Mouse (Mus musculus) kidney, postnatal 10 days (tissue): ENCODE data around the gene Tmem262.

Experiments used
- DNase-seq: peaks from one replicate; pipeline ENCODE4 v3.0.0; 2021; ENCODE audit warnings: mixed read lengths

The Tmem262 gene

DNA sequence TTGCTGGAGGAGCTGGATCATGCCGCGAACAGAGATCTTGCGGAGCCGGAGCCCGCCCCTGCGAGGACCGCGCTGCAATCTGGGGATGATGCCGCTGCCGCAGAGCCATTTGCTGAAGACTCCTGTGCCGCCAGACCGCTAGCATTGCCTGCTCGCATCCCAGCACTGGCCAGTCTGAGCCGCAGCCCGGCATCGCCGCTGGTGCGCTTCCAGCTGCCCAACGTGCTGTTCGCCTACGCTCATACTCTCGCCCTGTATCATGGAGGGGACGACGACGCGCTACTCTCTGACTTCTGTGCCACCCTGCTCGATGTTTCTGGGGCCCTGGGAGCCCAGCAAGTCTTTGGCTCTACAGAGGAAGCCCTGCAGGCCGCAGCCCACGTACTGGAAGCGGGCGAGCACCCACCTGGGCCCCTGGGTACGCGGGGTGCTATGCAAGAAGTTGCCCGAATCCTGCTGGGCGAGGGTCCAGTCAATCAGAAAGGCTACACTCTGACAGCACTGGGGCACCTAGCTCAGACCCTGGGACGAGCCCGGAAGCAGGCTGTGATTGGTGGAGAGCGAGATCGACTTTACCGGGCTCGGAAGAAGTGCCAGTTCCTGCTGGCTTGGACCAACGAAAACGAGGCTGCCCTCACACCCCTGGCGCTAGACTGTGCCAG is 18.1 kb upstream of the Tmem262 start:
- peak; percentile 73 for DNase-seq

DNA sequence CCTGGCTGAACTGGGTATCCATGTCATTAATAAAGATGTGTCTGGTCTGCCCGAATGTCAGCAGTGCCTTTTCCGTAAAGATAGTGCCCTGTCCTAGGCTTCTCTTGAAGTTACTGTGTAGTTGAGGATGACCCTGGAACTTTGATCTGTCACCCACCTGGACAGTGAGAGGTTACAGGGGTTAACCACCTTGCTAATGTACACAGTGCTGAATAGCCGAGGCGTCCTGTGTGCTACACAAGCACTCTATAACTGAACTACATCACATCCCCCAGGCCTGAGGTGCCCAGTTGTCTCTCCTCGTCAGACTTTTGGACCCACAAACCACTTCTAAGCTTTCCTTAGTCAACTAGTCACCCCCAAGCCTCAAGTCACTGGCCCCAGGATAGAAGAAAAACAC is 17.4 kb upstream of the Tmem262 start:
- no peak for DNase-seq

DNA sequence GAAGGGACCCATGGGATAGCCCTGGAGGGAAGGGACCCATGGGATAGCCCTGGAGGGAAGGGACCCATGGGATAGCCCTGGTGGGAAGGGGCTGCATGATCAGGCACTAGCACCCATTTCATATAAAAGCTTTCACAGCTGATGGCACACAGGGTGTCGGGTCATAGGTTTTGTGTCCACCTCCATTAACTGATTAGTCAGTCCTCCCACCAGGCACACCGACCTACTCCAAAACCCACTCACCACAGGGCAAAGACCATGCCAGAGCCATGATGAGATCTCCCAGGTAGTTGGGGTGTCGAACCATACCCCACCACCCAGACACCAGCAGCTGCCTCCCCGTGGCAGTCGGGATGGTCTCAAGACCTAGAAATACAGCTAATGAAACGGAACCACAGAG is 16.8 kb upstream of the Tmem262 start:
- DNase-seq, result no peak

DNA sequence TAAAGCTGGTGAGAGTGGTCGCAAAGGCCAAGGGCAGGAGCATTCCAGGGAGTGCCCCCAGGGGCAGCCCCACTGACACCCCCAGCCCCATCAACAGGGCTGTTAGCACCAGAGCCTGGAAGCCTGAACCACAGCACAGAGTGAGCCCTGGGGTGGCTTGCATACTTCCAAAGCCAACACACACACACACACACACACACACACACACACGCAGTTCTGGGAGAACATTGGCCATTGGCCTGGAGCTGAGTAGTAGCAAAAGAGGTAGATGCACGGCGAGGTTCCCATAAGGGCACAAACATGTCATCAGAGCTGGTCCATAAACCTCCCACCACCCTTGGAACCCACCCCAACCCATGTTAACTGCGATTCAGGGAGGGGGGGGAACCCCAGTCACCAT is 13.3 kb upstream of the Tmem262 start:
- DNase-seq, result no peak

DNA sequence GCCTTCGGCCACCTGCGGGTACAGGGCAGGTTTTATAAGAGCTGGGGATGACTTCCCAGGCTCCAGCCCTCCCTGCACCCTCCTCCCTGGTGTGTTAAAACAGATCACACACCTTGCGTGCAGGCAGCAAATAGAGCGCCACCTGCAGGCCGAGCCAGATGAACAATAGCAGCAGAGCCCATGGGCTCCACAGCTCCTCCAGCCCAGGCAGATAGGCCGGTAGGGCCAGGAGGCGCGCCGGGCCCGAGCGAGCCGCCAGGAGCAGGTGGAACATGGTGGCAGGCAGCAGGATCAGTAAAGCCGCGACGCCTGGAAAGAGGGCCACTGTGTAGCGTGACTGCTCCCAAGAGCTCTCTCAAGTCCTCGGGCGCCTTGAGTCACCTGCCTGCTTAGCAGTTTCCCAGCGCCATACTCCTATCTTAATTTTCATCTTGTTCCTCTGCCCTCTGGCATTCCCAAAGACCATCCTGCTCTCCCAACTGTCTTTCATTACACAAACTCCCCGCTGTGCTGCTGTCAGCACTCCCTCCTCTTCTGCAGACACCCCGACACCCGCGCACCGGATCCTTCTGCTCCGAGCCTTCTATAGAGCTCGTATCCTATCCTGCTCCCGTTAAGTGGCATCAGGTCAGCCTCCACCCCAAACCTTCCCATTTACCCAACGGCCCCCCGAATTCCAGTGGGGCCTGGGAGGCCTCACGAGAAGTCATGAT is 12.7 kb upstream of the Tmem262 start:
- DNase-seq, result peak; percentile 89

DNA sequence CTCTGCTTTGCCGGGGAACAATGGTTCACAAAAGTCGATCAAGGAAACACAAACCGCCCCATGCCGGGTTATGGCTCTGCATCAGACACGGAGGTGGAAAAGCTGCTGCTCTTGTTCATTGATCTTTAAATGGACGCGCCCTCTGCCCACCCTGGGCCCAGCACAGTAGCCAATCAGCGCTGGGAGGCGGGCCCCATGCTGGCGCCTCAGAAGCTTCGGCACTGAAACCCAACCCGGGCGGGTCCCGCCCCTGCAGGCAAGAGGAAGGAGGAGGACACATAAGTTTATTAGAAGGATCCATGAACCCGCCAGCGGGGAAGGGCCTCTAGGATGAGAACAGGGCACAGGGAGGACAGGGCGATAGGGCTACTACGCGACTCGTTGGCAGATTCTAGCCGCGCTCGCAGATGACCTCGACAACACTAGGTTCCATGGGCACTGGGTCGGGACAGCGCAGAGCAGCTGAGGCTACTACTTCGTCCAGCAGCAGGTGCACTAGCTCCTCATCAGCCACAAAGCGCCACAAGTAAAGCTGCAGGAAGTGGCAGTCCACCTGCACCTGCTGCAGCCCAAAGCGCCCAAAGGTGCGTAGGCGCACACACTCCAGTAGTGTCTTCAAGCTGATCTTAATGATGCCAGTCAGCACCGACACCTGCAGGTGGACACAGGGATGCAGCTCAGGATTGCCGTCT is 12.0 kb upstream of the Tmem262 start, which contains the start of gene Tm7sf2:
Gene Tm7sf2, minus strand, starts transcription at position 650 of the 692 bp plus-strand sequence.
- peak; percentile 95 for DNase-seq

DNA sequence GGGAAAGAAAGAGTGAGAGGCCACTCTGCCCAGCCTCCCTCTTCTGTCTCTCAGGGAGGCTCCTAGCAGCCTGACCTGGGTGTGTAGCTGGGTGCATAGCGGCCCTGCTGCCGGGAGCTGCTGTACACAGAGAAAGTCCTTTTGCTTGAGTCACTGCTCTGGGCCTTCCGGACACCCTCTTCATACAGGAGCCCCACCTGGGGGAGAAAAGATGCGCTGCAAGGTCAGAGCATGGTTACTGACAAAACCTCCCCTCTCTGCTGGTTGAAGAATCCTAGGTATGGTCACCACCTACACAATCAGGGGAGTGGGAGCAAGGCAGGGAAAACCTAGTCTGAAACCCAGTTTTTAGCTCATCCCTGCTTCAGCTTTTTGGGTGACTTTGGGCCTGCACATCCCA is 10.9 kb upstream of the Tmem262 start:
- DNase-seq, result no peak

DNA sequence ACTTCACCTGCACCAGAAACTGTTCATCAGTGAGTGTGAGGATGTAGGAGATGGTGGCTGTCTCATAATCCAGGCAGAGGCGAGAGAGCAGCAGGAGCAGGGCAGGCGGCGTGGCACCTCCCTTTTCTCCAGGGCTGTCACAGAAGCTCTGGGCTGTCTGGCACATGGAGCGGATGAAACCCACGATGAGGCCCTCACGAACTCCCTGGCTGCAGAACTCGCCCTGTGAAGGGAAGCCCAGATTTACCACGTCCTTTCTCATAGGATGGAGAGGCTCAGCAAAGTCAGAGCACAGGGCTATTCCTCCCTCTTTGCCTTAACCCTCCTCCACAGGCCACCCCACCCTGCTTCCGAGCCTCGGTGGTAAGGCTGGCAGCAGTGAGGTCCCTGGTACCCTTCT is 10.0 kb upstream of the Tmem262 start:
- DNase-seq, result no peak

DNA sequence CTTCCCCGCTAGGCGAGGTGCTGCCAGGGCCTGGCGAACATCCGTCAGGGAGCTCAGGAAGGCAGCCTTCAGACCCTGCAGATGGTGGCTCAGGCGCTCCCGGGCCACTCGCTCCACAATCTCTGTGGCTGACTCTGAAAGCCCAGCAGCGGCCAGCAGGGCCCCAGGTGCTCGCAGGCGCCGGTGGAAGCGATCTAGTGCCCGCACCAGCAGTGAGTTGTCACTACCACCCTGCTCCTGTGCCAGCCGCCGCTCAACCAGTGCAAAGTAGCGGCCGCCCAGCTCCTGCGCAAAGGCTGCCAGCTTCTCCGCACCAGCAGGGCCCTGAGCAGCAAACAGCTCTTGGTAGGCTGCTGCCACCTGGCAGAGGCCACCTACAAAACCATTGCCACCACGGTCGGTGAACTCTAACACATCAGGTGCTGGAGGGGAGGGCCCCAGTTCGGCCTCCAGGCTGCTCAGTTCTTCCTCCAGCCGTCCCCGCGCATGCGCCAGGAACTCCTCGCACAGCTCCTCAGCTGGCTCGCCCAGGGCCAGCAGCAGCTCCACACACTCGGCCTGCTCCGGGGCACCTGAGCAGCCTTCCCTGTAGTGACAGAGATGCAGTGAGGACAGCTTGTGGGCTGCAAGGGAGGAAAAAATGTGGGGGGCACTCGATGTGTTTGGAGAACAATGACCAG is 9.1 kb upstream of the Tmem262 start:
- DNase-seq, result peak; percentile 10

DNA sequence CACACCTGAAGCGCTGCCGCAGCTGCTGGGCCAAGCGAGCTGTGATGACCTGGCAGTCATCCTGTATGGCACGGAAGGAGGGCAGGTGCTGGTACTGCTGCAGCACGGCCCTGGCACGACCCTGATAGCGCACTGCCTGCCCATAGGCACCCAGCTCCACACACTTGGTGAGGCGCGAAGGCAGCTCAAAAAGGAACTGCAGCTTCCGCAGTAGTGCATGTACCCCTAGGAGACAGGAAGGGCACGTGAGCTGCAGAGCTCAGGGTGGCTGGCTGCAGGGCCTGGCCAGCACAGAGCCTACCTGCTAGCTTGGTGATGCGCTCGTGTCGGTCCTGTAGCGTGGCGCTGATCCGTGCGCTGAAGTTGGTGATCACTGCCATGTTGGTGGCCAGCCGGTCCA is 8.6 kb upstream of the Tmem262 start:
- peak; percentile 18 for DNase-seq

DNA sequence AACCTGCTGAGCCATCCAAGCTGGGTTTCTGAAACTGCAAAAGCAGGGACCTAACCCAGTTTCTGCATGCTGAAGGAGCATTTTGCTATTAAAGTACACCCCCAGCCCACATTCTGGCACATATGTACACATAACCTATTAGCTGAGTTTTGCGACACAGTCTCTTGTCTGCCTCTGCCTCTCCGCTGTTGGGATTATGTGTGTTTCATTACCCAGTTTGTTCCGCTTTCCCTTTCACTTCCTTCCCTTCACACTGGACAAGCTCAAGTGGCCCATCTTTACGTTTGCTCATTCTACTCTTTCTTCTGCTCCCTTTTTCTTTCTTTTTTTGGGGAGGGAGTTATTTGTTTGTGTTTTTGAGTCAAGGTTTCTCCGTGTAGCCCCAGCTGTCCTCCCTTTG is 5.9 kb upstream of the Tmem262 start:
- DNase-seq, result no peak

DNA sequence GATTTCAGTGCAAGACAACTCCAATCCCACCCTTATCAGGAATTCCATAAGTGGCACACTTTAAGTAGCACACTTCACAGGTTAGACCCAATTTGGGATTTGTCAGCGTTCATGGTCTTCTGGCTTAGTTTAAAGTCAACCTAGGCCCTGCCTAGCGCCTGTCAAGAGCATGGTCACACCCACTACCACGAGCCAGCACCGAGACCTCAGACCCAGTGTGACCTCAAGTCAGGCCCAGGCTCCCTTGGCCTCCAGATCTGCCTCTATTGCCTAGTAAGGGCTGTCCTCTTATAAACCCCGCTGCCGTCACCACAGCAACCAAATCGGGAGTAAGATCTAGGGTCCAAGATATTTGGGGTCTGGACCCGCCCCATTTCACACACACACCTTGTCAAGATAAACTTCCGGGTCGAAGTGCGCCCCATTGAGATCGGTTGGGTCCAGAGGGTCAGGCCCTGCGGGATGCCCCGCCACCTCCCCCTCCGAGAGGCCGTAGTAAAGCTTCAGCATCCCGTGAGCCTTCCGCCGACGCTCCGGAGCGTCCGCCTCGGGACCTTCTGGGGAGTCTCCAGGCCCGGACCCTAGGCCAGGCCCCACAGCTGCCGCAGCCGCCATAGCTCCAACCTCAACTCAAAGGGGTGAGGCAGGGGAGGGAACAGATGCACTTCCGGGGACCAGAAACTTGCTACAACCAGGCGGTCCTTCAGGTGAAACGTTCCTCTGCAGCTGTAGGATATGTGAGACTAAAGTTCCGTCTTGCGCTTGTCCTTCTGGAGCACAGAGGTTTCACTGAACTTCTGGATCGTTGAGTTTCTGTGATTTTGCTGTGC is 3.1 kb upstream of the Tmem262 start, which contains the start of gene Vps51:
Gene Vps51, minus strand, starts transcription at position 668 of the 830 bp plus-strand sequence.
- DNase-seq, result peak; percentile 91

DNA sequence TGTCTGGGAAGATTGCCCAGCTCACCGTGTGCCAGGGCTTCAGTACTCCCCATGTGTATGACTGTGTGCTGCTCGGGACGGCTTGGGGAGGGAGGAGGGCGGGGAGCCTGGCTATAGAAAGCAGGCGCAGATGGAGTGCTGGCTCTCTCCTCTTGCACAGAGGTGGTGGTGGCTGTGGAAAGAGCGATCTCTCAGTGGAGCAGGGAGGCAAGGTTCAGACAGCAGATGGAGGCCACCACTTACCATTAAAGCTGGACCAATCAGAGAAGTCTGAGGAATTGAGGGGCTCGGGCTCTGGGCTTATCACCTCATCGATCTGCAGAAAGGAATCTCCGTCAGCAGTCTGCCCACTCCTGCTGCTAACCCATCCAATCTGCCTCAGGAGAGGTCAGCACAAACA is 2.3 kb downstream of the Tmem262 start, which contains the start of gene Gm28374:
Gene Gm28374, minus strand, starts transcription at position 101 of the 400 bp plus-strand sequence.
- no peak for DNase-seq

DNA sequence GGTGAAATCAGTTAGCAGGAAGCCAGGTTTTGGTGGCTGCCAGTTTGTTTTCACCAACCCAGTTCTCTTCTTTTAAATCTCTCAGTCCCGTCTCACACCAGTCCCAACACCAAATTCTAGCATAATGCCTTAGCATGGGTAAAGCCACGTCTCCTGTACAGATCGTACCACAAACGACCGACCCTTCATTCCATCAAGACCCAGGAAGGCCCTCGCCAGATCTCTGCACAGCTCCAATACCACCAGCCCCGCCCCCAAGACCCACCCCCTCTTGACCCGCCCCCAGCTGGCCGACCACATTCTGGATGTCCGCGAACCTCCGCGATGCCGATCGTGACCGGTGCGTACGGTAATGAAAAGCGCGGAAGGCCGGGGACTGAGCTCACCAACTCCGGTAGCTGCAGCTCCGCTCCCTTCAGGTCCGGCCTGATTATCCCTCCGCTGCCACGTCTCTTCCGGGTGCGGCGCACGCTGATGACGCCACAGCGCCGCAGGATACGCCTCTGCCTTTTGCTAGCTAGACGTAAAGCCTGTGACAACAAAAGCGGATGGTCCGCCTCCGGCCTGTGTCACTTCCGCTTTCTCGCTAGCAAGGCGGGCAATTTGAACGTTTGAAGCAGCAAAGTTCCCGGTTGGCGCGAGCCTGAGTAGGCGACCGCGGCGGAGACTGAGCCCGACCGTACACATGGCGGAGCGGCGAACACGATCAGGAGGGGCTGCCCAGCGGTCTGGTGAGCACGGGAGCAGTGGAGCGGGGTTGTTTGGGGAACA is 4.8 kb downstream of the Tmem262 start, which contains the start of the genes Zfpl1 and Cdca5:
Gene Zfpl1, minus strand, starts transcription at position 479 of the 771 bp plus-strand sequence.
Gene Cdca5, plus strand, starts transcription at position 506 of the 771 bp plus-strand sequence.
- DNase-seq, result peak; percentile 98

DNA sequence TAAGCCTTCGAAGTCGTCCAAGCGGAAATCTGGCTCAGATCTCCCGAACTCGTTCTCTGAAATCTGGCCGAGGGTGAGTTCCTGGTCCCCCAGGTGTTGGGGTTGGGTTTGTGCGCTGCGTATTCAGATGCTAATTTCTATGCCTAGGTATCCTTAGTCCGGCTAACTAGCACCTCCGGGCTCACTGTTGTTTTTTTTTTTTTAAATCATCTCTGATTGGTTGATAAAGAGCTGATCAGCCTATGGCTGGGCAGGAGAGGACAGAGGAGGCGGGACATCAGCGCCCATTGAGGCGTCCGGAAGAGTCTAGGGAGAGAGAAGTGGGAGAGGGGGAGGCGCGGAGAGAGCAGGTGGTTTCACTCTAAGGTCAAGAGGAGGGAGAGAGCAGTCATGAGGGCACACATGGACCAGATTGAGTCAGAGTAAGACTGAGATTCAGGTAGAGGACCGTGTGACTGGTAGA is 5.6 kb downstream of the Tmem262 start:
- DNase-seq, result peak; percentile 78

DNA sequence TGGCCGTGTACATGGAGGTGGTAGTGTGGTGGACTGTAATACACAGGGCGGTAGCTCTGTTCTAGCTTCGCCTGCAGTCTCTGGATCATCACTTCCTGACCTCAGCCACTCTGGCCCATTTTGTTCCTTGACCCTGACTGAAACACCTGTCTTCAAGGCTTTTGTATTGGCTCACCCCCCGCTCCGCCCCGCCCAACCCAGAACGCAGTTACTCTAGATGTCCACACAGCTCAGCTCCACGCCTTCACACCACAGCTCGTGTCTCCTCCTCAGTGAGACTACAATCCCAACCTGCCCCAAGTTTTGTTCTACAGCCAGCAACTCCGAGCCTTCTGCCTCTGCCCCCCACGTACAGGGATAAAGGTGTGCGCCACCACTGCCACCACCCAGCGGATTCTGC is 9.0 kb downstream of the Tmem262 start:
- no peak for DNase-seq

DNA sequence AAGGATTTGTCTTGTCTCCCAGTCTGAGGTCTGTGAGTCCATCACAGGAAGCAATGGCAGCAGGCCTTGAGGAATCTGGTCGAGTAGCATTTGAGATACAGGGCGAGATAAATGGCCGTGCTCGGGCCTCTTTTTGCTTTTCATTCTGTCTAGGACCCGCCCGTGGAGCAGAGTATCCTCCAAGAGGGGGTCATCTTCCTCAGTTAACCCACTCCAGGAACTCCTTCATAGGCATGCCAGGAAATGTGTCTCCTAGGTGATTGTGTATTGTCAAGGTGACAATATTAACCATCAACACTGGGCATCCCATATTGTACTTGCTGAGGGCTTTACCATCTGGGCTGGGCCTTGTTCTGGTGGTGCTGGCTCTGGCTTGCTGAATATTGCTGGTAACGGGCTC is 14.3 kb downstream of the Tmem262 start, which contains the start of gene AC131692.1:
Gene AC131692.1, plus strand, starts transcription at position 301 of the 400 bp plus-strand sequence.
- no peak for DNase-seq

DNA sequence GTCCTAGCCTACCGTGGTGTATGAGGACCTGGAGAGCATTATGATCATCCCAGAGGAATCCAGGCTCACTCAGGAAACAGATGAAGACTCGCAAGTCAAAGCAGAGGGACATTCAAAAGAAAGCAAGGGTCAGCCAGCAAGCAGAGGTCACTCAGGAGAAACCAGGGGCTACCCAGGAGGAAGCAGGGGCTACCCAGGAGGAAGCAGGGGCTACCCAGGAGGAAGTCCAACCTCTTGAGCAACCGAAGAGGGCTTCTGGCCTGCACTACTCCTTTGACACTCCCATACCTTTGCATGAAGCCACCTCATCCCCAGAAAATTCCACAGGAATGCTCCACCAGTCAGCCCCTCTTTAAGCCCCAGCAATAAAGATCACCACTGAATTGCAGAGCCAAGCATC is 18.0 kb downstream of the Tmem262 start:
- DNase-seq, result peak; percentile 46

DNA sequence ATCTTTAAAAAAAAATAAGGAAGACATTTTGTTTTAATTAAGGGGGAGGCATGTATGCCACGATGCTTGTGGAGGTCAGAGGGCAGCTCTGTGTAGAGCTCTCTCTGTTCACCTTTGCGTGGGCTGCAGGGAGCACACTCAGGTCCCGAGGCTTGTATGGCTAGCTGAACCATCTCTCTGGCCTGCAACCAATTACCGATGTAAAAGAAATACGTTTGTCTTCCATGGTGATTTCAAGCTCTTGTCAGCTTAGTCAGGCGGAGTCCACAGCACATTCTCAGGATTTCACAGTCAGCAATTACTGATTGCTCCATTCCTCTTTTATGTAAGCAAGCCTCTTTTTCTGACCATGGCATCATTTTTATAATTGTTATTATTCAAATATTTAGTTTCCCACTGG is 21.4 kb downstream of the Tmem262 start:
- DNase-seq, result no peak

DNA sequence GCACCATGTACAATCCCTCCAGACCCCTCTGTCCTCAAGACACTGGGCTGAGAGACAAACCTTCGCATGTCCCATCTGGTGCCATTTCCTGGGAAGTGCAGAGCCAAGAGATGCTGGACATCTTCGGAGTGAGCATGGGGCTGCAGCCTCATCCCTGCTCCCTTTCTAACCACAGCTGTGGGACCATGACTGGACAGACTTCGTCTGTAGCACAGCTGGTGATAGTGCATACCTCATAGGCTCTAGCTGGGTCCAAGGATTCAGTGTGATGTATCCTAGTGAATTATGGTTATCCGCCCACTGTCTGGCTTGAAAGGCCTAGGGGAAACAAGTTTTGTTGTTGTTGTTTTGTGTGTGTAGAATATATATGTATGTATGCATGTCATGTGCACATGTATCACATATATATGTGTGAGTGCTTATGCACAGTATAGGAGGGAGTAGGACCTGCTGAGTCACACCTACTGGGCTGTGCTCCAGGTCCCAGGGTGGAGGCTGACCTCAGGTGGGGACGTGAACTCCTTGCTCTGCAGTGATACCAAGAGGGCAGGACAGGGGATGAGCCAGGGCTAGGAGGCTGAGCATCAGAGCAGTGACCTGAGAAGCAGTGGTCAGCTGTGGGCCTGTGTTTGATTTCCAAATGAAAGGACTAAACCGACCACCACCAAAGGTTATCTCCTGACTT is 22.5 kb downstream of the Tmem262 start:
- no peak for DNase-seq
